19 mouse cellular contexts compared by ENCODE assay signal in genomic region chr7:83050833-83051497, GRCm38 (mm10).
"Had no signal": no experiment of that assay in that cellular context is flagged by ENCODE, and none has a peak within 500 bp of the region (broad histone marks: within the 10 kb centered on the region; RNA-seq: fewer than 3 reads in every experiment).

No protein-coding gene starts in this region.

- DNase-seq: kidney, adult 11 months; kidney, adult 8-10 months; kidney, postnatal 10 days; kidney, postnatal 36 days; layer of hippocampus, adult 9-11 months; liver, embryonic 13.5 days; lung, adult 2 months; retina, postnatal 1 day; right cerebral cortex, postnatal 25 days; spleen, adult 18-20 months; thymus, adult 18-20 months; thymus, postnatal 36 days had no signal

- H3K9ac ChIP-seq: kidney, embryonic 15.5 days; liver, embryonic 13.5 days; midbrain, embryonic 12.5 days; neural tube, embryonic 13.5 days had no signal

- H3K4me2 ChIP-seq: kidney, embryonic 15.5 days; liver, embryonic 13.5 days; midbrain, embryonic 12.5 days; neural tube, embryonic 13.5 days had no signal

- H3K27me3 ChIP-seq: kidney, embryonic 15.5 days; liver, embryonic 13.5 days; midbrain, embryonic 12.5 days; neural tube, embryonic 13.5 days had no signal

- ATAC-seq: midbrain, embryonic 16.5 days had no signal

- H3K9me3 ChIP-seq: kidney, embryonic 15.5 days; liver, embryonic 13.5 days; midbrain, embryonic 12.5 days; neural tube, embryonic 13.5 days had no signal

- H3K4me1 ChIP-seq: kidney, embryonic 15.5 days; liver, embryonic 13.5 days had no signal

- H3K4me3 ChIP-seq: kidney, embryonic 15.5 days; layer of hippocampus, adult 2 months; liver, embryonic 13.5 days; midbrain, embryonic 12.5 days; myocyte; neural tube, embryonic 13.5 days had no signal

- H3K27ac ChIP-seq: kidney, embryonic 15.5 days; layer of hippocampus, adult 2 months; liver, embryonic 13.5 days; macrophage; neural tube, embryonic 13.5 days had no signal

- H3K36me3 ChIP-seq: kidney, embryonic 15.5 days; liver, embryonic 13.5 days; midbrain, embryonic 12.5 days; neural tube, embryonic 13.5 days had no signal
